Mouse (Mus musculus): ENCODE measurements around the gene Tert. TPM values are rescaled to one million over a fixed set of nuclear protein-coding genes. Genes with fewer than 3 reads are reported as not detected.

The Tert gene
- polyA plus RNA-seq, 1 experiment from 2014 or later: 5.6 TPM

DNA sequence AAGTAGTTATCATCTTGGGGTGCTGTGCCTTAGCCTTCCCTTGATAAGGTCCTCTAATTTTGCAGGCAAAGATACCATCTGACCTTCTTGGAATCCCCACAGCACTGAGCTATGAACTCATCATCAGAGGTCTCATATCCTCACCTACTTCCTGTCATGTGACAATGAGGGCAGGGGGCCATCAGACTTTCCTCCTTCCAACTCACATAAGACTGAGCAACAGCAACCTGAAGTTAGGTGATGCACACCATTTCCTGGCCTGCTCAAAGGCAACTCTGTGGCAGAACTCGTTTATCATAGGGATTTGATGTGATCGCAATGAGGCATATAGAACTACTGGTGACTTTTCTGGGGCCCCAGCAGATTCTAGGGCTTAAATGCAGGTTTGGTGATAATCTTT, 55.5 kb downstream of the Tert start:
- Histone ChIP-seq H3K27ac (no peak overlapping the region), H3K27me3 (ENCODE audit: insufficient read depth, poor library complexity, severe bottlenecking) (no peaks in the 10 kb centered on the region), H3K4me3 (no peak overlapping the region), H3K9me3 (no peaks in the 10 kb centered on the region), H3K4me1 (replicated peaks) (no peaks in the 10 kb centered on the region), H3K36me3 (no peaks in the 10 kb centered on the region)
- DNase-seq (ENCODE audit: low spot score): no peak
- 90% methylated on average over 2 of the region's 2 CpGs for WGBS

- WGBS: 86% methylated on average over 11 of the region's 11 CpGs
- no peaks in the 10 kb centered on the region for H3K9me3 ChIP-seq
- H3K27me3 ChIP-seq (ENCODE audit: insufficient read depth, poor library complexity, severe bottlenecking): no peaks in the 10 kb centered on the region
- no peaks in the 10 kb centered on the region for H3K4me1 ChIP-seq (replicated peaks)
- no peak overlapping the region for H3K27ac ChIP-seq
- H3K36me3 ChIP-seq: no peaks in the 10 kb centered on the region
- DNase-seq (ENCODE audit: low spot score): no peak
- no peak overlapping the region for H3K4me3 ChIP-seq
Measured at GRCm38 (mm10) chr13:73683682-73684081, 57.0 kb downstream of the Tert start.

- 82% methylated on average over 1 of the region's 1 CpGs for WGBS
Measured at GRCm38 (mm10) chr13:73684412-73684811, 57.7 kb downstream of the Tert start.

GRCm38 (mm10) chr13:73685502-73685901, 58.8 kb downstream of the Tert start:
- Histone ChIP-seq H3K27me3 (ENCODE audit: insufficient read depth, poor library complexity, severe bottlenecking) (no peaks in the 10 kb centered on the region), H3K9me3 (no peaks in the 10 kb centered on the region), H3K36me3 (no peaks in the 10 kb centered on the region), H3K4me3 (no peak overlapping the region), H3K27ac (no peak overlapping the region), H3K4me1 (replicated peaks) (no peaks in the 10 kb centered on the region)
- 83% methylated on average over 6 of the region's 6 CpGs for WGBS
- no peak for DNase-seq (ENCODE audit: low spot score)

More at GRCm38 (mm10) chr13:73684412-73684811, 57.7 kb downstream of the Tert start:
- Histone ChIP-seq H3K4me1 (replicated peaks) (no peaks in the 10 kb centered on the region), H3K27ac (no peak overlapping the region), H3K27me3 (ENCODE audit: insufficient read depth, poor library complexity, severe bottlenecking) (no peaks in the 10 kb centered on the region), H3K4me3 (no peak overlapping the region), H3K9me3 (no peaks in the 10 kb centered on the region), H3K36me3 (no peaks in the 10 kb centered on the region)
- no peak for DNase-seq (ENCODE audit: low spot score)

GRCm38 (mm10) chr13:73687601-73688000, 60.9 kb downstream of the Tert start:
- Histone ChIP-seq H3K27me3 (ENCODE audit: insufficient read depth, poor library complexity, severe bottlenecking) (no peaks in the 10 kb centered on the region), H3K9me3 (no peaks in the 10 kb centered on the region), H3K4me1 (replicated peaks) (0 out of 2 replicates have a peak, but pooled peaks cover 2% of the 10 kb centered on the region), H3K4me3 (no peak overlapping the region), H3K36me3 (no peaks in the 10 kb centered on the region), H3K27ac (no peak overlapping the region)
- DNase-seq (ENCODE audit: low spot score): no peak
- WGBS: 77% methylated on average over 3 of the region's 3 CpGs

GRCm38 (mm10) chr13:73688934-73689333, 62.2 kb downstream of the Tert start:
- H3K9me3 ChIP-seq: no peaks in the 10 kb centered on the region
- H3K36me3 ChIP-seq: no peaks in the 10 kb centered on the region
- DNase-seq (ENCODE audit: low spot score): no peak
- WGBS: 82% methylated on average over 4 of the region's 4 CpGs
- H3K4me1 ChIP-seq (replicated peaks): 0 out of 2 replicates have a peak, but pooled peaks cover 2% of the 10 kb centered on the region
- H3K27ac ChIP-seq: no peak overlapping the region
- H3K27me3 ChIP-seq (ENCODE audit: insufficient read depth, poor library complexity, severe bottlenecking): no peaks in the 10 kb centered on the region
- H3K4me3 ChIP-seq: no peak overlapping the region

- no peaks in the 10 kb centered on the region for H3K9me3 ChIP-seq
- DNase-seq (ENCODE audit: low spot score): peak; percentile 78
- 29% methylated on average over 10 of the region's 10 CpGs for WGBS
- no peaks in the 10 kb centered on the region for H3K36me3 ChIP-seq
- no peak overlapping the region for H3K27ac ChIP-seq
- H3K4me3 ChIP-seq: no peak overlapping the region
- H3K4me1 ChIP-seq (replicated peaks): 0 out of 2 replicates have a peak, but pooled peaks cover 2% of the 10 kb centered on the region
- H3K27me3 ChIP-seq (ENCODE audit: insufficient read depth, poor library complexity, severe bottlenecking): no peaks in the 10 kb centered on the region
Measured at GRCm38 (mm10) chr13:73692249-73692868, 65.6 kb downstream of the Tert start.

DNA sequence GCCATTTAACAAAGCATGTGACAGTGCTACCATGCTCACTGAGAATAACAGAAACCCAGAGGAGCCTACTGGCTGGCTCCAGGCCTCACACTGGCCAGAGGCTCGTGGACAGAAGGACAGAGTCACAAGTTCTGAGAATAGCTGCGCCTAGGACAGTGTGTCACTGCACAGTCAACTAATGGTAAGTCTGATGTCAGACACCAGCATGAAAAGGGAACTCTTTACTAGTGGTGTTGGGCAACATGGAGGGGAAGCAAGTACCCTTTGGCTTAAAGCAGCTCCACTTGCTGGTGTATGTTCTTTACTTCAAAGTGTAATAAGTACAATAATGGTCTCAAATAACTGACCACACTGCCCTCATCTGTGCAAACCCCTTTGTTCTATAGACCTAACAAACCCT, 66.6 kb downstream of the Tert start:
- Histone ChIP-seq H3K9me3 (no peaks in the 10 kb centered on the region), H3K27me3 (ENCODE audit: insufficient read depth, poor library complexity, severe bottlenecking) (no peaks in the 10 kb centered on the region), H3K36me3 (no peaks in the 10 kb centered on the region), H3K4me3 (no peak overlapping the region), H3K27ac (no peak overlapping the region), H3K4me1 (replicated peaks) (0 out of 2 replicates have a peak, but pooled peaks cover 2% of the 10 kb centered on the region)
- 66% methylated on average over 2 of the region's 2 CpGs for WGBS
- no peak for DNase-seq (ENCODE audit: low spot score)

- DNase-seq (ENCODE audit: low spot score): no peak
- WGBS: 85% methylated on average over 1 of the region's 1 CpGs
- H3K4me1 ChIP-seq (replicated peaks): 0 out of 2 replicates have a peak, but pooled peaks cover 2% of the 10 kb centered on the region
Measured at GRCm38 (mm10) chr13:73694972-73695371, 68.3 kb downstream of the Tert start.

GRCm38 (mm10) chr13:73696529-73696928, 69.8 kb downstream of the Tert start:
- Histone ChIP-seq H3K27ac (no peak overlapping the region), H3K9me3 (no peaks in the 10 kb centered on the region), H3K4me3 (no peak overlapping the region), H3K27me3 (ENCODE audit: insufficient read depth, poor library complexity, severe bottlenecking) (no peaks in the 10 kb centered on the region), H3K36me3 (no peaks in the 10 kb centered on the region), H3K4me1 (replicated peaks) (0 out of 2 replicates have a peak, but pooled peaks cover 2% of the 10 kb centered on the region)
- DNase-seq (ENCODE audit: low spot score): no peak
- 85% methylated on average over 3 of the region's 3 CpGs for WGBS

More at GRCm38 (mm10) chr13:73694972-73695371, 68.3 kb downstream of the Tert start:
- Histone ChIP-seq H3K27me3 (ENCODE audit: insufficient read depth, poor library complexity, severe bottlenecking) (no peaks in the 10 kb centered on the region), H3K27ac (no peak overlapping the region), H3K4me3 (no peak overlapping the region), H3K9me3 (no peaks in the 10 kb centered on the region), H3K36me3 (no peaks in the 10 kb centered on the region)

Other genes with a start within 250 kb of the Tert start
- 58.1 and 66.3 TPM in 2 replicates for gene Lpcat1, start 159.7 kb upstream of the Tert start, polyA plus RNA-seq (2016; fragmentation: Nextera tagmentation; extraction: Ambion mirVana)
- 0.05 and 0.10 TPM in 2 replicates for gene Slc6a3, start 90.2 kb upstream of the Tert start, polyA plus RNA-seq (2016; fragmentation: Nextera tagmentation; extraction: Ambion mirVana)
- 106 and 107 TPM in 2 replicates for gene Clptm1l, start 22.9 kb upstream of the Tert start, polyA plus RNA-seq (2016; fragmentation: Nextera tagmentation; extraction: Ambion mirVana)
- gene Slc6a18, start 51.1 kb downstream of the Tert start, polyA plus RNA-seq (2016; fragmentation: Nextera tagmentation; extraction: Ambion mirVana): not detected in 2 replicates
- gene Slc6a19, start 78.0 kb downstream of the Tert start, polyA plus RNA-seq (2016; fragmentation: Nextera tagmentation; extraction: Ambion mirVana): 0.34 TPM in 1 of 2 replicates, not detected in the other
- gene Slc12a7, start 106.2 kb downstream of the Tert start, polyA plus RNA-seq (2016; fragmentation: Nextera tagmentation; extraction: Ambion mirVana): 43.4 and 53.4 TPM in 2 replicates
- gene Nkd2, start 220.7 kb downstream of the Tert start, polyA plus RNA-seq (2016; fragmentation: Nextera tagmentation; extraction: Ambion mirVana): 15.8 and 18.1 TPM in 2 replicates